Mouse (Mus musculus): ENCODE measurements at regions not wholly inside any gene's neighbourhood (a gene's known extent, or its start where the extent isn't known, plus 50 kb on each side); places are given as distances from the start of the nearest gene placed in this dataset.

- TF ChIP-seq ZKSCAN1 (IDR thresholded peaks at IDR 0.05; ENCODE audit: low read depth, low read length), result no peak
- TF ChIP-seq CTCF (IDR thresholded peaks at IDR 0.05 in 2 of 3, conservative IDR thresholded peaks at IDR 0.05 in 1 of 3; ENCODE audit: control insufficient read depth in 1 of 3, insufficient read depth in 1 of 3, low read depth in 2 of 3, low read length in 3 of 3, poor library complexity in 1 of 3, severe bottlenecking in 1 of 3), result no peak
- TF ChIP-seq GABPA (IDR thresholded peaks at IDR 0.05; ENCODE audit: low read depth, low read length), result no peak
- TF ChIP-seq MAZ (IDR thresholded peaks at IDR 0.05; ENCODE audit: low read depth, low read length), result no peak
Observed at GRCm38 (mm10) chr14:25242753-25243152, 216.2 kb upstream of the Zmiz1 start.
